Mouse (Mus musculus) forebrain, embryonic 15.5 days (tissue): ENCODE measurements at regions not wholly inside any gene's neighbourhood (a gene's known extent, or its start where the extent isn't known, plus 50 kb on each side); places are given as distances from the start of the nearest gene placed in this dataset.
A peak's percentile ranks its signal among the peaks of the same experiment; 100 is the strongest.

Experiments
- ATAC-seq: fragments of 200-750 bp; cut with Nextera tagmentation; replicated peaks from 2 replicates; pipeline ENCODE4 v1.8.0; 2017; ENCODE audit warnings: mild to moderate bottlenecking, moderate TSS enrichment, moderate library complexity
- H3K27ac ChIP-seq: fragments of 300-500 bp; sonication (generic); replicated peaks from 2 replicates; pipeline ENCODE4 v1.5.1; 2015; ENCODE audit warnings: mild to moderate bottlenecking, inconsistent platforms
- H3K27me3 ChIP-seq: fragments of 300-500 bp; sonication (generic); 2 replicates; pipeline ENCODE4 v1.6.1; 2015; ENCODE audit warnings: inconsistent platforms
- H3K36me3 ChIP-seq: fragments of 300-500 bp; sonication (generic); 2 replicates; pipeline ENCODE4 v1.6.1; 2015; ENCODE audit warnings: mild to moderate bottlenecking, inconsistent platforms
- H3K4me1 ChIP-seq: fragments of 300-500 bp; sonication (generic); 2 replicates; pipeline ENCODE4 v1.6.1; 2015; ENCODE audit warnings: inconsistent platforms
- H3K4me2 ChIP-seq: fragments of 300-500 bp; sonication (generic); replicated peaks from 2 replicates; pipeline ENCODE4 v1.6.1; 2015; ENCODE audit warnings: mild to moderate bottlenecking, inconsistent platforms
- H3K4me3 ChIP-seq: fragments of 300-500 bp; sonication (generic); 2 replicates; pipeline ENCODE4 v1.5.1; 2015; ENCODE audit warnings: mild to moderate bottlenecking, inconsistent platforms
- H3K9ac ChIP-seq: fragments of 300-500 bp; sonication (generic); replicated peaks from 2 replicates; pipeline ENCODE4 v1.6.1; 2015; ENCODE audit warnings: mild to moderate bottlenecking, inconsistent platforms
- H3K9me3 ChIP-seq: fragments of 300-500 bp; sonication (generic); 2 replicates; pipeline ENCODE4 v1.6.1; 2016; ENCODE audit warnings: inconsistent platforms
- WGBS: fragments of 180-500 bp; shearing (Covaris S2); methylation state at CpG from one replicate; pipeline ENCODE4 v1.1.7; 2015; ENCODE audit warnings: mixed read lengths; 5-methylcytosine and 5-hydroxymethylcytosine counted together

DNA sequence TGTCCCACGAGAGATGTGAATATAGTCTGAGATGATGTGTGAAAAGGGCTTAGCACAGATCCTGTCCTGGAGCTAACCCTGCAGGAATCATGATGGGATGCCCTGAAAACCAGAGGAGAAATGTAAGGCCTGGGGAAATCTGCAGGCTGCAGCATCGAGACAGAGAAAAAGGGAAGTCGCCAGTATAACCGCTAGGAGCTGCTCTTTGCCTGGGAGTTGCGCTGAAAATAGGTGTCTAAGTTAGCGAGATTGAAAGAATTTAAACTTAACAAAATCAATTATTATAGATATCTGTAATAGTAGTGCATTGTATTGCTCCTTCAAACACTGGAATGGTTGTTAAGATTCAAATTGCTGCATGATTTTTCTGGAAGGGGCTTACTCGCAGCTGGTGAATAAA, 155.5 kb upstream of the Pdcd1 start:
- WGBS: 87% methylated on average over 7 of the region's 7 CpGs
- H3K36me3 ChIP-seq: no peaks in the 10 kb centered on the region
- ATAC-seq: no peak
- no peak overlapping the region for H3K4me2 ChIP-seq
- H3K4me3 ChIP-seq: no peak overlapping the region
- H3K27me3 ChIP-seq: no peaks in the 10 kb centered on the region
- no peak overlapping the region for H3K27ac ChIP-seq
- no peaks in the 10 kb centered on the region for H3K9me3 ChIP-seq
- no peaks in the 10 kb centered on the region for H3K4me1 ChIP-seq
- no peak overlapping the region for H3K9ac ChIP-seq

DNA sequence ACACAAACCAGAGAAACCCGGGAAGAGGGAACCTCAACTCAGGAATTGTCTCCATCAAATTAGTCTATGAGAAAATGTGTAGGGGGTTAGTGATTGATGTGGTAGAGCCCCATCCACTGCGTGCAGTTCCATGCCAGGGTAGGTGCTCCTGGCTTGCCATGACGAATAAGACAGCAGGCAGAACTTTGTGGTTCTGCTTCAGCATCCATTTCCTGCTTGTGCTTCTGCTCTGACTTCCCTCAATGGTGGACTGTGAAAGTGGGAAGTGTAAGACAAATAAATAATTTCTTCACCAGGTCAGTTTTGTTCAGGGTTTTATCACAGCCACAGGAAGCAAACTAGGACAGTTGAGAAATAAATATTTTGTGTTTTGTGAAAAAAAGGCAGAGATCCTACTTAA, 150.9 kb upstream of the Pdcd1 start:
- Histone ChIP-seq H3K4me2 (no peak overlapping the region), H3K9me3 (no peaks in the 10 kb centered on the region), H3K4me1 (no peaks in the 10 kb centered on the region), H3K27me3 (no peaks in the 10 kb centered on the region), H3K36me3 (no peaks in the 10 kb centered on the region), H3K27ac (no peak overlapping the region), H3K4me3 (no peak overlapping the region), H3K9ac (no peak overlapping the region)
- 93% methylated on average over 3 of the region's 3 CpGs for WGBS
- ATAC-seq: no peak

DNA sequence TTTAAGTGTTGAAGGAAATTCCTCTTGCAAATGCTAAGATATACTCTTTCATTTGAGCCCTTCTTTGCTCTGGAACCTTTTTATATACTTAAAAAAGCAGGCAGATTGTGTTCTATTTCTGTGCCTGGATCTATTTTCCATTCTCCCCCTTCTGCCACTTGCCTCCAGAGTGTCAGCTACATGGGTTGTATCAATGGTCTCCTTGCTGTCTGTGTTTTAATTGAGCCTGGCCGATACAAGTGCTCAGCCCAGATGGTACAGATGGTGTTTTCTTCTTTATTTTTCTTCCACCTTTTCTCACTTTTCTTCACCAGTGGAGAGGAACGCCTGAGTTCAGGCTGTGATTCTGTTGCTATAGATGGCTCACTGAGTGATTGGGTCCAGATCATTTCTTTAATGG, 131.5 kb upstream of the Pdcd1 start:
- Histone ChIP-seq H3K4me1 (no peaks in the 10 kb centered on the region), H3K27ac (no peak overlapping the region), H3K9ac (no peak overlapping the region), H3K27me3 (no peaks in the 10 kb centered on the region), H3K9me3 (no peaks in the 10 kb centered on the region), H3K4me3 (no peak overlapping the region), H3K36me3 (no peaks in the 10 kb centered on the region), H3K4me2 (no peak overlapping the region)
- ATAC-seq: peak; percentile 85
- 62% methylated on average over 2 of the region's 2 CpGs for WGBS

DNA sequence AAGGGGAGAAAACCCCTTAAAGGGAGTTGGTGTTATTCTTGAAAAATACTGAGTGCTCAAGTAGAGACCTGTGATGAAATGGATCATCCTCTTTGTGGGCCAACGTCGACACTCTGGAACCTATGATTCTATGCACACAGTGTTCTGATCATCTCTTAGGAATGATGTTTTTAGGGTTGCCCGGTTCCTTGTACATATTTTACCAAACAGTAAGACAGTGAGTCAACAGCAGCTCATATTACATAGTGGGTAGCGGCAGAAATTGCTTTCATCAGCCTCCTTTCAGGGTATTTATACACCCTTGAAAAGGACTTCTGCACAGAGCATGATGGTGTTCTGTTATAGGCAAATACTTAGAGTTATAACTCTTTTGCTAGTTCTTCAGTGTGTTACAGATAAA, 97.6 kb upstream of the Pdcd1 start:
- no peak for ATAC-seq
- no peaks in the 10 kb centered on the region for H3K27me3 ChIP-seq
- H3K4me3 ChIP-seq: no peak overlapping the region
- H3K4me1 ChIP-seq: no peaks in the 10 kb centered on the region
- no peak overlapping the region for H3K9ac ChIP-seq
- H3K36me3 ChIP-seq: no peaks in the 10 kb centered on the region
- no peaks in the 10 kb centered on the region for H3K9me3 ChIP-seq
- 92% methylated on average over 4 of the region's 4 CpGs for WGBS
- no peak overlapping the region for H3K27ac ChIP-seq
- H3K4me2 ChIP-seq: no peak overlapping the region

DNA sequence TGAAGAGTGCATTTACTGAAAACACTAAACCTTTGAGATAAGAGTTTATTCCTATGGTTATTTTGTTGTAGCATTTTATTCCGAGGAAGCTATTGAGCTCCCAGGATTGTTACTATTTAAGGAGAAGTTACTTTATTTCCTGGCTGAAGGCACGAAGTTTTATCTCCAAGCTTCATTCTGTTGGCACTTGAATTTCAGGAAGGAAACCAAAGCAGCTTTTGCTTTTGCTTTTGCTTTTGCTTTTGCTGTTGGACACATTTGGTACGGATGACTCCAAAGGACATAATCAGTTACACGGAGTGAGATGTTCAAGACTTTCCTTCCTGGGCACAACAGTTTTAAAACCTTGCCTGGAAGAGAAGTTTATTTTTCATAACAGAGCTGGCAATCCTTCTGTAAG, 94.7 kb upstream of the Pdcd1 start:
- 86% methylated on average over 4 of the region's 4 CpGs for WGBS
- Histone ChIP-seq H3K4me1 (no peaks in the 10 kb centered on the region), H3K27me3 (no peaks in the 10 kb centered on the region), H3K4me2 (no peak overlapping the region), H3K36me3 (no peaks in the 10 kb centered on the region), H3K4me3 (no peak overlapping the region), H3K9me3 (no peaks in the 10 kb centered on the region), H3K27ac (no peak overlapping the region), H3K9ac (no peak overlapping the region)
- no peak for ATAC-seq

DNA sequence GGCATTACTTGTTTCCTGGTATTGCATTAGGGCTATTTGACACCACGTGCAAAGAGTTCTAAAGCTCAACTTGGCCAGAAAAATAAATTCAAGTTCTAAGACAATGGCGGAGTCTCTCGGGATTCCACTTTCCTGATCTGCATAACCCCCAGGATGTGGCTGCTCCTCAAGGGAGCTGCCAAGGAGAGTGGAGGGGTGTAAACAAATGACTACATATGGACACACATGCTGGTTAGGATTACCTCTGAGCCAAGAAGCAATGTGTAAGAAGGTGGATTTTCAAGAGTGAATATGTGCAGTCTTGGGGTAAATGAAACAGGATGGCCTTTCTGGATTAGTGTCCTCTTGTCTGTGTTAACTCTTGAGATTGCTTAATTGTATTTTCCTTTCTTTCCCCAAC, 88.2 kb upstream of the Pdcd1 start:
- H3K36me3 ChIP-seq: no peaks in the 10 kb centered on the region
- ATAC-seq: peak; percentile 39
- H3K4me2 ChIP-seq: no peak overlapping the region
- 0 out of 2 replicates have a peak, but pooled peaks cover 4% of the 10 kb centered on the region for H3K4me1 ChIP-seq
- 52% methylated on average over 3 of the region's 3 CpGs for WGBS
- H3K9ac ChIP-seq: no peak overlapping the region
- H3K9me3 ChIP-seq: no peaks in the 10 kb centered on the region
- no peaks in the 10 kb centered on the region for H3K27me3 ChIP-seq
- no peak overlapping the region for H3K4me3 ChIP-seq
- no peak overlapping the region for H3K27ac ChIP-seq

DNA sequence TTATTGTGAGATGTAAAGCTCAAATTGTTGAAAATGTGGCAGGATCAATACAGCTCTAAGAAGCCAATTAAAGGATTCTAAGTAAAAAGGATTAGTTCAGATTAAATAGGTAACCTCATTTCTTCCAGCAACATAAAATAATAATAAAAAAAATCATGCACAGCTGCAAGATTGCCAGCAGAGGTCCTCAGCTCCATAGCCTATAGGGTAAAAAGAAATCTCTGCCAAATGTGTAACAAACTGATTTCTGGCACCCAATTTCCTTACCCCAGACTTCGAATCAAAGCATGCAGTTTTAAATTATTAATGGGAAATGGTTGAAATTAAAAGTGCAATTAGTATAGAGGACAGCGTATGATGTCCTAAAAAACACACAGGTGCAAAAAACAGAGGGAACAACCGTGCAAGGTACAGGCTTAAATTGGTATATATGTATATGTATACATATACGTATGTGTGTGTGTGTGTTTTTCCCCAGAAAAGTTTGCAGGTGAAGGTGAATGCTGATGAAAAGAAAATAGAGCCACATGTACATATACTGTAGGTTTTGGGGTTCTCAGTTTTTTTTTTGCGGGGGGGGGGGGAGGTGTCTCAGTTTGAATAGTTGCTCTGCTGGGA, 87.2 kb upstream of the Pdcd1 start:
- Histone ChIP-seq H3K27ac (no peak overlapping the region), H3K36me3 (no peaks in the 10 kb centered on the region), H3K4me1 (0 out of 2 replicates have a peak, but pooled peaks cover 4% of the 10 kb centered on the region), H3K9ac (no peak overlapping the region), H3K4me3 (no peak overlapping the region), H3K27me3 (no peaks in the 10 kb centered on the region), H3K9me3 (no peaks in the 10 kb centered on the region), H3K4me2 (no peak overlapping the region)
- WGBS: 71% methylated on average over 5 of the region's 5 CpGs
- ATAC-seq: peak; percentile 39

DNA sequence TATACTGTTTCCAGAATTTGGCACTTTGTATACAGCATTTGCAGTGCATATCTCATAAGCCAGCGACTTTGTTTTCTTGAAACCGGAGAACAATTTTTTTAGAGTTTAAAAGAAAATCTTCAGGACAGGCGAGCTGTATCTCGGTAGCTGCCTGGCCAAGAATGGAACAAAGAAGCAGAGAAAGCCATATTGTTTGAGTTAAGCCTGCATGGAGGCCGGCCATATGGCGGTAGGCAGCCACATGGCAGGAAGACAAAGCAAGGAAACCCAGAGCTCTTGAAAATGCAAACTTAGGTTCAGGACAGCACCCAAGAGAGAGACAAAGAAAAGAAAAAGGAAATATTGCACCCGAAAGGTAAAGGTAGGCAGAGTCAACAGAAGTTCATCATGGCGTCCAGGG, 84.4 kb upstream of the Pdcd1 start:
- ATAC-seq: 0 out of 2 replicates have a peak, but pooled peaks have one; percentile 55
- Histone ChIP-seq H3K36me3 (no peaks in the 10 kb centered on the region), H3K4me2 (no peak overlapping the region), H3K9me3 (no peaks in the 10 kb centered on the region), H3K27me3 (no peaks in the 10 kb centered on the region), H3K27ac (no peak overlapping the region), H3K9ac (no peak overlapping the region), H3K4me3 (no peak overlapping the region), H3K4me1 (0 out of 2 replicates have a peak, but pooled peaks cover 4% of the 10 kb centered on the region)
- WGBS: 68% methylated on average over 8 of the region's 8 CpGs
